Mouse (Mus musculus) lung, adult 2 months (tissue): Measurements from ENCODE around the gene Cyp21a1.

Experiments
- CTCF ChIP-seq: fragments of 200-500 bp; IDR thresholded peaks from 2 replicates; pipeline ENCODE4 v1.5.1; 2011; ENCODE audit warnings: mild to moderate bottlenecking, low read length, control low read depth; ENCODE audit not compliant: insufficient read depth
- POLR2A ChIP-seq: fragments of 200-500 bp; IDR thresholded peaks from 2 replicates; pipeline ENCODE4 v1.6.1; 2011; ENCODE audit warnings: low read depth, mild to moderate bottlenecking, control low read depth, low read length, borderline replicate concordance; ENCODE audit errors: extremely low read depth

DNA sequence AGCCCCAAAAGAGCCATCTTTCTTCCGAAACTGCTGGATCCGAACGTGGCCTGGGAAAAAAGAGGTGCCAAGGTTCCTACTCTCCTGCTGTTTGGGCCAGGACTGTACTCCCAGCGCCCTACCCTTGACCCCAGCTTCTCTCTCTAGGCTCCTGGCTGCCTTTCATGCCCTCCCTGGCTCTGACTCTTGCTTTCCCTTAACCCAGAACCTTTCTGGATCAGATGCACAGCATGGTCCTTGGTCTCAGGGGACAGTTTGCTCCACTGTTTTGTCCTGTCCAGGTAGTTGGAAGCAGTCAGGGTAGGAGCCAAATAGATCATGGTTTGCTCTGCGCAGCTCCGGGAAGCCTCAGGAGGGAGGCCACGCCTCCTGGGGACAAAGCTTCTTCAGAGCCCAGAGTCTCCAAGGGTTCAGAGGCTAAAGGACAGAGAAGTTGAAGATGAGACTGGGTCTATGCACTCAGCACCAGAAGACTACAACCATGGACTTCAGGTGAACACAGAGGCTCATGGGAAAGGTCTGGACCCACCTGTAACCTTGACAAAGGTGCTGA is 10.5 kb upstream of the Cyp21a1 start:
- TF ChIP-seq CTCF (no peak), POLR2A (no peak)
